Mouse (Mus musculus) inflammation-experienced regulatory T-cells, adult 6 months (primary cell): ENCODE measurements around the gene Poc1b. TPM values are rescaled to one million over a fixed set of nuclear protein-coding genes. Genes with fewer than 3 reads are reported as not detected.
A peak's percentile ranks its signal among the peaks of the same experiment; 100 is the strongest.
"Not testable (repeated sequence)": the region's sequence is repeated elsewhere in the genome, so short reads cannot be mapped to it uniquely, and the experiment has no call there.

Experiments used
- ATAC-seq: one replicate; pipeline ENCODE4 v1.8.0; 2017
- polyA plus RNA-seq, 3 experiments: library from polyadenylated mRNA; unstranded; fragments of 100-300 nt; shearing (Covaris generic); gene quantifications; one replicate each; pipeline ENCODE4 v1.2.1; 2017

The Poc1b gene
- polyA plus RNA-seq, 3 experiments from 2014 or later: 6.8 to 10.9 (median 7.9) TPM

DNA sequence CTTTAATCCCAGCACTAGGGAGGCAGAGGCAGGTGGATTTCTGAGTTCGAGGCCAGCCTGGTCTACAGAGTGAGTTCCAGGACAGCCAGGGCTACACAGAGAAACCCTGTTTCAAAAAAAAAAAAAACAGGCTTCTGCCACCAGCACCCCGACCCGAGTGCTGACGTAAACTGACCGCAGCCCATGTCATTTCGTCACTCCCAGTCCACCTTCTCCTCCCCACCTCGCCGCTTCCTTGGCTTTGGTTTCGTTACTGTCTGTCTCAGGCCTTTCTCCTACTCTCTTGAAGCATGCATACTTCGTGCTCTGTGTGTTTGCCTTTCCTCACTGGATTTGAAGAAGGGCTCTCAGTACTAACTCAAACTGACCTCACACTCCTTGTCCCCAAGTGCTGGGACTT lies 50.9 kb downstream of the Poc1b start:
- ATAC-seq: not testable (repeated sequence)

DNA sequence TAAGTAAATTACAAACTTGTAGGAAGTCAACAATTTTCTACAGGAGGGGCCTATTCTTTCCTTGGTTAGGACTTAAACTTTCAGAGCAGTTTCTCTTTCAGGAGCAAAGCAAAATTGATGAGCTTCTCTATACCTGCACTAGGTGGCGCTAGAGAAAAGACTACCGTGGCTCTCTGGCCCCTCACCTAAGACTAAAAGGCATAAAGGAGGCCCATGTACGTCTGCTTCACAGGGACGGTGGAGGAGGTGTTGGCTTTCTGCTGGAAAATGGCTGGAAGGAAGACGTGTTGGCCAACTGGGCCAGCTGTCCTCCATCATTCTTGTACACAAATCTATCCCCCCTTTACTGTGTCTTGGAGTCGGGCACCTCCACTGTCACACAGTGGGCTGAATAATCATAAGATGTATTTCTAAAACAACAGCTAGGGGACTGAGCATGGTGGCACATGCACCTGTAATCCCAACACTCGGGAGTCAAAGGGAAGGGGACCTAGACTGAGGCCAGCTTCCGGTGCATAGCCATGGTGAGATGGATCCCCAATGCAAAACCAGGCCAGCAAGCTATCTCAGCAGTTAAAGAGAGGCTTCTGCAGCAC lies 55.2 kb downstream of the Poc1b start:
- peak; percentile 66 for ATAC-seq

DNA sequence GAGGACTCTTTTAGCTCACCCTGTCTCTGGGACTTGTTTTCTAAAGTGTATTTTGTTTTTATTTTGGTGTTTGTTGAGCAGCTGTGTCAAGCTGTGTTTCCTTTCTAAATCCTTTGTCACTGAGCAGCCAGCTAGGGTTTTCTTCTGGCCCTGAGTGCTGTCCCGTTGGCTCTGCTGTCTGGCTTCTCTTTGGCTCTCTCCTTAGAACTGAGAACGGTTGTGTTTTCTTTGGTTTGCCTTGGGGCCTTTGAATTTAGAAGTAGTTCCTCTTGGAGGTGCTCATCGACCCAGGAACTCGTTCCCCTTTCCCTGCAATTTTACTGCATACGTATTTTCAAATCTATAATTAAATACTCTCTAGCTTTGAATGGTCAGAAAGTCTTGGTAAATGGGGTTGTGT lies 56.2 kb downstream of the Poc1b start:
- no peak for ATAC-seq

DNA sequence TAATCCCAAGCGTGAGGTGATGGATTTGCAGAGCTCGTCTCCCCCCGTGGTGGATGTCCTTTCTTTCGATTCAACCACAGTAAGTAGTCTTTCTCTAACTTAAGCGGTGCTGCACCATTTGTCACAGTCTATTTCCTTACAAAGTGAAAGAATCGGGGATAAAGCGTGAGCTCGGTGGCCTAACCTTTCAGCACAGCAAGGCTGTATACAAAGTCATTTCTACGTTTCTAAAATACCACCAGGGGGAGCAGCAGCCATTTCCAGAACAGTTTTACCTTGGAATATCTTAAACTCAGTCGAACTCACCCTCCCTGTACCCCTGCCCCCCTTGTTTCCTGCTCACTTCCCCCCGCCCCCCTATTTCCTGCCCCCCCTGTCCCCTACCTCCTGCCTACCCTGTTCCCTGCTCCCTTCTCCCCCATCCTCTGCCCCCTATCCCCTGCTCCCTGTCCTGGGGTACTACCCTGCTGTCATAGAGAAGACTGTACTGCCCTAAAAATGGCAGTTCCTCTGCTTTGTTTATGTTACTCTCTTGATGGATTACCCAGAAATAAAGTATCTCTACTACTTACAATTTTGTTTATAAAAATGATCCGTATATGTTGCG lies 58.1 kb downstream of the Poc1b start:
- ATAC-seq: peak; percentile 56

DNA sequence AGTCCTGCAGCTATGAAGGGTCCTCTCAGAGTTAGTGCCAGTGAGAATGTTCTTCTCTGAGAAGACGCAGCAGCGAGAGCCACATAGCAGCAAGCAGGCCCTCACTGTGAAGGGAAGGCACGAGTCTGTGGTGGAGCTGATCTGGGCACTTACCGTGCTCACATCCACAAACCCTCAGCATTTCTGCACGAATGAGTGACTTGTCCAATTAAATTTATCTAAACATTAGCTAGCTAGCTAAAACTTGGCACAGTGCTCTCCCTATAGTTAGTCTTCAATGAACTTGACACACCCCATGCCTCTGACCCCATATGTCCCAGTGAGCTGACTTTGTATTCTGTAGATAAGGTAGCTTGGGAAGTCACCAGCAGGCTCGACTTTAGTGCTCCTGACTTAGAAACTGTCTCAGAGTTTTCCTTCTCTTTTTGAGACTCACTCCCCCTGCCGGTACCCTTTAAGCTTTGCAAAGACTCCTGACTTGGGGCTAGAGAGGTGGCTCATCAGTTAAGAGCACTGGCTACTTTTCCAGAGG lies 59.0 kb downstream of the Poc1b start:
- no peak for ATAC-seq

DNA sequence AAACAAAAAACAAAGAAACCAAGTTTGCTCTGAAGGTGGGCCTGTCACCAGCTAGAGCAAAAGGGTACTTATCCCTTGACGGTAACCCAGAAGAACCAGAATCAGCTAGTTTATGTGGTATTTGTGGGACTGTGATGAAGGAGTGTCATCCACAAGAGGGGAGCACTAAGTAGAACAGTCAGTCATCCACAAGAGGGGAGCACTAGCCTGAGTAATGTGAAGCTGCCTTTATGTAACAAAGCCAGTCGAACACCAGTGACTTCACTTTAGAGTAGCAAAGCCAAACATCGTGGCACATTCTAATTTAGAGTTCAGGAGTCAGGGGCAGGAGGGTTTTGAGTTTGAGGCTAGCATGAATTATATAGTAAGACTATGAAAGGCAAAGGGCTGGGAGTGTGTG lies 59.6 kb downstream of the Poc1b start:
- ATAC-seq: no peak

DNA sequence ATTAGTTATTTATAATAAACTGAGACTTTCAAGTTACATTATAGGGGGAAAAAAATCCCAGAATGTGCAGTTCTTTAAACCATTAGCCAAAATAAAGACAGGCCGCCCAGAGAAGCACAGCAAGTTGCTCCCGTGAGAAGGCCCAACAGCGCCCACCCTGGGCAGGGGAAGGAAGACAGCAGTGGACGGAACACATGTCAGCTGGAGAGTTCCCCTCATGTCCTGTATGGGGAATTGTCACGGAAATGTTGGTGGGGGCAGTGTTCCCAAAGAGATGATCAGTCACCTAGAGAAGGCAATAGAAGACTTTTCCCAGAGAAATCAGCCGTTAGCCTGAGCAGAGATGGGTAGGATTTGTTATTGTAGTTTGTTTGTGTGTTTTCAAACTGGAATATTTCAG lies 61.6 kb downstream of the Poc1b start:
- no peak for ATAC-seq

DNA sequence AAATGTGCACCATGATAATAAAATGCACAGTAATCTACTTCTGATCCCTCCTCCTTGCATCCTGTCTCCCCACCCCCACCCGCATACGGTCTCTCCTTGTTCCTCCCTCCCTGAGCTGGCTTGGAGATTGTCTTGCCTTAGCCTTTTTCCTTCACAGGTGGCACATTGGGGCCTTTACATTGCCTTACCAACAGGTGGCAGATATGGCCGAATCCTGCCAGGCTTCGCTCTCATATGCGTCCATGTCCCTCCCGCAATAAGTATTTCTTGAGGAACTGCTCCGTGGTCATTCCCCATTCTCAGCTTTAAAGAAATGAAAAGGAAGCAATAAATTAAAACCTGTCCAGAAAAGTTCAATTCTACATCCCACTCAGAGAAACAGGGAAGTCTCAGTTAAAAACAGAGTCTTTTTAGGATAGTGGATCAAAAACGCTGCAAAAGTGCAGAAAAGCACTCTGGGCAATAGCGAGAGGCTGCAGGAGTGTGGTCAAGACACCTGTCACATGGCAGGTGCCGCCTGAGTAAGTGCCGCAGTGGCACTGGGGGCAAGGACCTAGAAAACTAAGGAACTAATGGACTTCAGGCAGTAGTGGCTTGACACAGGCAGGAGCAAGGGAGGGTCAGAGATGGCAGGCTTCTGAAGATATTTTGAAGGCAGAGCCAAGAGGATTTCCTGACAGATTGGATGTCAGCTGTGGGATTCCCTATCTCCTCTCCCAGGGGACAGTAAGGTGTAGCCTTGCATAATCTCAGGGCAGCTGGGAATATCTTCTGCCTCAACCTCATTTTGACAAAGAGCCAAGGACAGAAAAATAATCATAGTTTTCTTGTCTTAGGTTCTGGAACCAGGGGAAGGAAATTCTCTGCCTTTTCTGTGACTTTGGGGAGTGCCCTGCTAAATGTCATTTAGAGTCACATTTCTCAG lies 62.3 kb downstream of the Poc1b start:
- no peak for ATAC-seq

DNA sequence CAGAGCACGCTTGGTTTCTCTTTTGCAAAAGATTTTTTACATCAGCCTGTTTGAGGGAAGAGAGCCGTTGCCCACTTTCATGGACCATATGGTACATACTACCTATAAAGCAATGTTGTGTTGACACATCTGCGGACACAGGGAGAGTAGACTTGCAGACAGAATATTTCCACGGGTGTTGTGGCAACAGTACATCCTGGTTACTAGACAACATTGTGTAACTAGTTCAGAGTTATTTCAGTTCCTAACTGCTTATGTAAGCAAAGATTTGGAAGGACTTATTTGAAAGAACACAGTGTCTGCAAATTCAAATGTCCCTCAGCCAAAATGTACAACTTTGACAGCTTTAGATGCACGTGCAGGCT lies 62.9 kb downstream of the Poc1b start:
- ATAC-seq: peak; percentile 56

DNA sequence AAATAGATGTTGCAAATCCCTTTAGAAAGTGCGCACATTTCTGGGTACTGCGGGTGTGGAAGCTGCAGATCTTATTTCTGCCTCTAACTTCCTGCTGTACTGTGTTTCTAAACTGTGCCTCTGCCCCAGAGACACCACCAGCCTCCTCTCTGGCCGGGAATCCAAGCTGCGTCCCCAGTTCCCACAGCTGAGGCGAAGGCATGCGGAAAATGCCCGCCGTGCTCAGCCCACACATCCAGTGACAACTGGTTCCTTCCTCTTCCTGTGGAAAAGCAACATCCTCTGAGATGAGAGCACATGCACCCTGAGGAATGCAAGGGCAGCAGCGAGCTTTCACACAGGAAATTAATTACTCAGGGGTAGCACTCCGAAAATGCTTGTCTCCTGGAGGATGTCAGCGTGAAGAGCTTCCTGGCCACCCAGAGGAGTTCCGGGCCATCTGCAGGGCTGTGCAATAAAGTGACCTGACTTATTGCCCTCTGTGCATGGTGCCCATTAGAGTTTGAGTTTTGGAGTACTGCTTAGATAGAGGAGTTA lies 65.2 kb downstream of the Poc1b start:
- ATAC-seq: peak; percentile 74

DNA sequence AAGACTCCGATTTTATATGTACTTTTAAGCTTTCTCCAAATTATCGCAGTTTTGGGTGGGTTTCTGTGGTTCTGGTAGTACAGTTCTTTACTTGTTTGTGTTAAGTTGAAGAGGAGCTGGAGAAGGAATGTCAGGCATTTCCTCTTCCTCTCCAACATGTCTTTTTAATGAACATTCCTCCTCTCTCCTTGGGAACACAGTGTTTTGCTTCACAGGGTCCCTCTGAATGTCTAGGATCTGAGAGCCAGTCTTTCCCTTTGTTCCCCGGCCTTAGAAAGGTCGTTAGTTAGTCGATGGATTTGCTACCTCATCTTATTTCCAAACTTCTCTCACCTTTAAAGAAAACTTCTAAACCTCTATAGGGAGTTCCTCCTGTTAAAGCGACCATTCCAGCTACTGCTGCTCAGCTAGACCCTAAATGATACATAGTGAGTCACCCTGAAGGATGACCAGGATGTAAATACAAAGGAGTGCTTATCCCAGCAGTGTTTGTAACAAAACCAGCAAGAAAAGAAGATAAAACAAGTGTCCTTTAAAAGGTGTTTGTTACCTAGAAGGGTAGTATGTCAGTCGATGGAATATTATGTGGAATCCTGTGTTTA lies 66.2 kb downstream of the Poc1b start:
- ATAC-seq: no peak

DNA sequence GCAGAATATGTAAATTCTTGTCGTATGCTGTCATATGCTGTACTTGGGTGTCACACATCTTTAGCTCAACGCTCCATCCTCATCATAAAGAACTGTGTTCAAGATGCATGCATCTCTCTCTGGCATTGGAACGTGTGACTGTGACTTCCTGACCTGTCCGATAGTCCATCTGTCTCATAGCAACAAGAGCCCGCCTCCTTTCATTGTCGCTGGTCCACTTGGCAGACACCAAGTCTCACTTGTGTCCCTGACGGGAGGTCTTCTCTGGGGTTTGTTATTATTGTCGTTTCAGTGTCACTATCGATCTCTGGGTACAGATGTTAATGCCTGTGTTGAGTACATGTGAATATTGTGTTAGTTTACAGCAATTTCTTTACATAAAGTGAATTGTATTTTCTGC lies 70.1 kb downstream of the Poc1b start:
- no peak for ATAC-seq

DNA sequence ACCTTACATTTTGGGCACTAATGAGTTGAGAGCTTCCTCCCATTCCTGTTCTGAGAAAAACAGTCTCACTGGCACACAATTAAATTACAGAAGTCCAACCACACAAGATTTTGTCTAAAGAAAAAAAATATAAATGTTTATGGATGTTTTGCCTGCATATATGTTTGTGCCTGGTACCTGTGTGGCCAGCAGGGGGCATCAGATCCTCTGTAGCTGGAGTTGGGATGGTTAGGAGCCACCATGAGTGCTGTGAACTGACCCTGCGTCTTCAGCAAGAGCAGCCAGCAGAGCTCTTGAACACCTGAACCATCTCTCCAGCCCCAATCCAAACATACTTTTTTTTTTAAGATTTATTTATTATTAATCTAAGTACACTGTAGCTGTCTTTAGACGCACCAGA lies 71.3 kb downstream of the Poc1b start:
- no peak for ATAC-seq

DNA sequence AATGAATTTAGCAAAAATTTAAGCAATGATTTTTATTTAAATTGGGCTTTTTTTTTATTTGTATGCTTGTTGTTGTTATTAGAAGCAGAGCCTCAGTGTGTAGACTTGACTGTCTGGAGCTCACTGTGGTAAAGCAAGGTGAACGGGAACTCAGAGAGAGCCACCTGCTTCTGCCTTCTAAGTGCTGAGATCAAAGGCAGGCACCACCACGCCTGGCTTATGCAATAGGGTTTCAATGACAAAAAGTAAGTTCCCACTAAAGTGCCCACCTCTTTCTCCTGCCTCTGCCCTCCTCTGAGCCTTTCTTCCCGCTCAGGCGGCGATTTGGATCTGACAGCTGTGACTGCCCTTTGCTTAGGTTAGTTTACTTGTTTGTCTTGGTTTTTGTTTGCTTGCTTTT lies 72.3 kb downstream of the Poc1b start:
- ATAC-seq: no peak

DNA sequence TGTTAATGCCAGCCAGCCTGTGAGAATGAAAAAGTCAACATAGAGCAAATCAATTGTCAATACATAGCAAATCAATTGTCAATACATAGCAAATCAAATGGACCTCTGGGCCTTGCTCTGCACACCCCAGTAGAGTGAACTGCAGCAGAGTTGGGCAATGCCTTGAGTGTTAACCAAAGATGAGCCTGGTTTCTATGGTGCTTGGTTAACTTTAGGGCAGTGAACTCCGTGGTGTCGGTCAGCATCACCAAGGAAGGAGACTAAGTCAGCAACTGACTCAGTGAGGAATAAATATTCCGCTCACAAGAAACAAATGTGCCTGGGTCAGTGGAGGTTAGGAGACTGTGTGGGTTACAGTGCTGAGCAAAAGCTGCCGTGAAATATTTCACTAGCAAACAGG lies 72.7 kb downstream of the Poc1b start:
- ATAC-seq: no peak

DNA sequence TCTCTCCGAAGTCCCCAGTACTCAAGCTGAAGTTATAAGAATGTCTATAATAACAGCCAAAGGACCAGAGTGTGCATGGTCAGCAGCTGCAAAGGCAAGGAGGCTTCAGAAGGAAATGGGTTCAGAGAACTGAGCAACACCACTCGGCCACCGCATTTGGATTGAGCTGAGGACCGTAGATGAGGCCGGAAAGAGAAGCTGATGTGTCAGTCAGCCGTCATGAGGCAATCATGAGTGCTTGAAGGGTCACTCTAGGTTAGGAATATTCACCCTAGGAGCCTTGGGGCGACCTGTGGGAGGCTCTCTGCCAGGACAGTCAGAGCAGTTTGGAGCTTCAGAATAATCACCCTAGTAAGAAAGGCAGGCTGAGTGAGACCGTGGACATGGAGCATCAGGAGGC lies 74.7 kb downstream of the Poc1b start:
- ATAC-seq: no peak

DNA sequence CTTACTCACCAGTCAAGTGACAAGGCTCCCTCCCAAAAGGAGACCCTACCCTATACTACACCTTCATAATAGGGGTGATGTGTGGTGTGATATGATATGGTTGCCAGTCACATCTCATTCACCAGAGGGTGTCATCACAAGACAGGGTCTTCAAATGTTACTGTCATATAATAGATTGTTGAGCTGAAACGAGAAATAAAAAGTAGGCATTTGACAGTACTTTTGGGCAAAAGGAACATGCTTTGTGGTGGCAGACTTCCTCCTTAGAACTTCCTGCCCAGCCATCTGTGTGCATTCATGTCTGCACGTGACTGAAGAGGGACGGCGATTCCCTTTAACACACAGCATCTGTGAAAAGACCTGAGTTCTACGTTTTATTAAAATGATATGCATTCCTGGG lies 75.3 kb downstream of the Poc1b start:
- ATAC-seq: peak; percentile 97

DNA sequence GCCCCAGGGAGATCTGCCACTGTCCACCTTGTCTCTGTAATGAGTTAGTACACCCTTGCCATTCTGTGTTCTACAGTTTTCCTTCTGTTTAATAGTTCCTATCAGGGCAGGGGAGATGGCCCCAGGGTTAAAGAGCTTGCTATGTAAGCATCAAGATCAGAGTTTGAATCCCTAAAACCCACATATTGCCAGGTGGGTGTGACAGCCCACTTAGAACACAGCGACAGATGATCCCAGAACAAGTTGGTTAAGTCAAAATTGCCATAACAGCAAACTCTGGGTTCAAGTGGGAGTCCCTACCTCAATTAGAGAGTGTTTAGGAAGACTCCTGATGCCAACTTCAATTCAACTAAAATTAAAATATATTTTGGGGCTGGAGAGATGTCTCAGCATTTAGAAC lies 81.3 kb downstream of the Poc1b start:
- ATAC-seq: no peak

DNA sequence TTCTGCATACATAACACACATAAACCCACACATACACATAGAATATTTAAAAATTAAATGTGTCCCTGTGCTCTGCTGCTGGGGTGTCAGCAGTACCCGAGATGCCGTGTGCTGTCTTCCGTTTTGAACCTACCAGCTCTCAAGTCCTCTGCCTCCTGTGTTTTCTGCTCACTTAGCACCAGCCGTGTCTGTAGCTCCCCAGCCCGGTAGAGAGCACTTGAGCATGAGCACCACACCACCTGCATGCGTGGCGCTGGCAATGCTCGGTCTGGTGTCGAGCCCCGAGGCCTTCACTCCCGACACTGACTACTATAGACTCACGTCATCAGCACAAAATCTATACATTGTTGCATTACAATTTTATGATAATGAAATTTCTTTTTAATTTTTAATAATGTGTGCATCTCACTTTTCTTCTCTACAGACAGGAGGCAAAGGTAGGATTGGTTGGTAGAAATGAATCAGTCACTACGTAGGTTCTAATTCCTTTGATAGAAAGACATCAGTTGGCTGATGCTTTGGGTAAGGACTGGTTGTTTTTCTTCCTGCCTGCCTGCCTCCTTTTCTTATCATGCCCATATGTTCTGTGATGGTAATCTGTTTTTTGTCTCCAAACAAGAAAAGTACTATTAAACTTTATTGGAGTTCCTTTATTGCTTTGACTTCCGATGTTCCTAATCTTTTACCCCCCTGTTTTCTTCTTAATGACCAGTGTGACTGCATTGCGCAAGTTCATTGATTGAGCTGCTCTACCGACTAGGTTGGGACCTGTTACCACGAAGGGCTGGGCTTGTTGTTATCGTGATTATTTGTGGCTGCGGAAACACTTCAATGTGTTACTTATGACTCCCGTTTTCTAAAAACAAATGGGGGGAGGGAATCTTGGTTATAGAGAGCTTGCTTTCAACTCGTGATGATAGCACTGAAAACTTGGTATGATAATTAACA lies 82.1 kb downstream of the Poc1b start:
- ATAC-seq: no peak

DNA sequence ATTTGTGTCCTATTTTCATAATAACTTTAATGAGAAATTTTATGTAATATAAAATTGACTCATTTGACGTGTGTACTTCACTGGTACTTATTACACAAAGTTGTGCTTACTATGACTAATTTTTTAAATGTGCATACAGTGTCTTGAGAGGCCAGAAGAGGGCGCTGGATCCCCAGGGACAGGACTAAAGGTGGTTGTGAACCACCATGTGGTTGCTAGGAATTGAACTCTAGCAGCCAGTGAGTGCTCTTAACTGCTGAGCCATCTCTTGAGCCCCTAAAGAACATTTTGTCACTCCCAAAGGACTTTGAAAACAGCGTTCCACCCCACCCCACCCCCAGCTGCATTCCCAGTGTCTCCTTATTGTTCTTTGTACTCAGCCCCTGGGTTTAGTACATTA lies 84.0 kb downstream of the Poc1b start:
- ATAC-seq: no peak

DNA sequence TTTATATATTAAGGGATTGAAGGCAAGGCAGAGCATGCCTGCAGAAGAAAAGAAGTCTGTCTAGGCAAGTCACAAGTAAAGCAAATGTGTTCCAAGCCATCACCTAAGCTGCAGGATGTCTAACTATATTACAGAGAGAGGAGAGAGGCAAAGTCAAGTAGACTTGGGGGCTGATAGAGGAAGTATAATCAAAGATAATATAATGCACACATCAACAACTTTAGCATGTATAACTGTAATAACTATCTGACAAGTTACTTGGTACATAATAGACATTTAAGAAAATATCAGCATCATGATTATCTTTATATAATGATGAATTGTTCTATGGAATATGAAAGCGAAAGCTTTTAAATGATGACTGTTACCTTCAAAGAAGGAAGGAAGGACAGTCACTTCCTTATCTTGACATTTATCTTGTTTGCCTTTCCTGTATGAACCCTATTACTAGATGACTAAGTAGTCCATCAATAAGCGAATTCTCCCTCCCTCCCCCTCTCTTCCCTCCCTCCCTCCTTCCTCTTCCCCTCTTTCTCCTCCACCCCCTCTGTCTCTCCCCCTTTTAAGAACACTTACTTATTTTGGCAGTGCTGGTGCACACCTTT lies 87.7 kb downstream of the Poc1b start:
- peak; percentile 97 for ATAC-seq
